Mouse (Mus musculus) 416B (cell line): ENCODE results near the gene Fut11.

Source experiments
- DNase-seq: peaks from one replicate; pipeline ENCODE4 v3.0.0; 2011; ENCODE audit warnings: low read depth

Fut11 gene

GRCm38 (mm10) chr14:20718443-20718842, 23.7 kb downstream of the Fut11 start:
- no peak for DNase-seq

DNA sequence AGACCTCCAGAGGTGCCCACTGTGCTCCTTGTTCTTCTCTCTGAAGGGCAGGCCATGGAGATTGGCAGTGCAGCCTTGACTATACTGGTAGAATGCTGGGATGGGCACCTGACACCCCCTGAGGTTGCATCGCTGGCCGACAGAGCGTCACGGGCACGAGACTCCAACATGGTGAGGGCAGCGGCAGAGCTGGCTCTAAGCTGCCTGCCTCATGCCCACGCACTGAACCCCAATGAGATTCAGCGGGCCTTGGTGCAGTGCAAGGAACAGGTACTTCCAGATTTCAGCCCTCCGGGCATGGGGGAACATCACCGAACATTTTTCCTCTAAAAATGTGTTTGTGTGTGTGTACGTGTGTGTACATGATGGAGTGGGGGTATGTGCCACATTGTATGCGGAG, 25.0 kb downstream of the Fut11 start:
- DNase-seq = no peak

DNA sequence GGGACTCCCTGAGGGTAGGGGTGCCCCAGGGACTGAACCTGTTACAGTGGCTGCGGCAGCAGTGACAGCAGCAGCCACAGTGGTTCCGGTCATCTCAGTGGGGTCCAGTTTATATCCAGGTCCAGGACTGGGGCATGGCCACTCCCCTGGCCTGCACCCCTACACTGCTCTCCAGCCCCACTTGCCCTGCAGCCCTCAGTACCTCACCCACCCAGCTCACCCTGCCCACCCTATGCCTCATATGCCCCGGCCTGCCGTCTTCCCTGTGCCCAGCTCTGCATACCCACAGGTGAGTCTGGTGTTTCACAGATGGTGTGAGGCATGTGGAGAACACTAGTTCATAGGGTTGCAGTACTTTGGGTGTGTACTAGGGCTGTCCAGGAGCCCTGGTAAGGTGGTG, 26.6 kb downstream of the Fut11 start:
- no peak for DNase-seq

DNA sequence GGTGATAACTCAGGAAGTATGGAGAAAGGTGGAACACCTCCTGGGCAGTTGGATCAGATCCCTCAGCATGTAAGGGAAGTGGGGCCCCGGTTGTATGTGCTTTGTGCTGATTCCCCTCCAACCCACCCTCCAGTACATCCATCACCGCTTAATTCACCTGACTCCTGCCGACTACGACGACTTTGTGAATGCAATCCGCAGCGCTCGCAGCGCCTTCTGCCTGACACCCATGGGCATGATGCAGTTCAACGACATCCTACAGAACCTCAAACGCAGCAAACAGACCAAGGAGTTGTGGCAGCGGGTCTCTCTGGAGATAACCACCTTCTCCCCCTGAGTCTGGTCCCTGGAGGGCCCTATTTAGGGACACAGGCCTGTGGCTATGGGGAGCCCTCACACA, 28.2 kb downstream of the Fut11 start:
- no peak for DNase-seq

- peak; percentile 36 for DNase-seq
Measured at GRCm38 (mm10) chr14:20724043-20724442, 29.3 kb downstream of the Fut11 start.

GRCm38 (mm10) chr14:20725660-20726339, 31.0 kb downstream of the Fut11 start:
- no peak for DNase-seq

- no peak for DNase-seq
Measured at GRCm38 (mm10) chr14:20729871-20730270, 35.1 kb downstream of the Fut11 start.

GRCm38 (mm10) chr14:20730853-20731602, 36.3 kb downstream of the Fut11 start:
- DNase-seq = no peak

DNA sequence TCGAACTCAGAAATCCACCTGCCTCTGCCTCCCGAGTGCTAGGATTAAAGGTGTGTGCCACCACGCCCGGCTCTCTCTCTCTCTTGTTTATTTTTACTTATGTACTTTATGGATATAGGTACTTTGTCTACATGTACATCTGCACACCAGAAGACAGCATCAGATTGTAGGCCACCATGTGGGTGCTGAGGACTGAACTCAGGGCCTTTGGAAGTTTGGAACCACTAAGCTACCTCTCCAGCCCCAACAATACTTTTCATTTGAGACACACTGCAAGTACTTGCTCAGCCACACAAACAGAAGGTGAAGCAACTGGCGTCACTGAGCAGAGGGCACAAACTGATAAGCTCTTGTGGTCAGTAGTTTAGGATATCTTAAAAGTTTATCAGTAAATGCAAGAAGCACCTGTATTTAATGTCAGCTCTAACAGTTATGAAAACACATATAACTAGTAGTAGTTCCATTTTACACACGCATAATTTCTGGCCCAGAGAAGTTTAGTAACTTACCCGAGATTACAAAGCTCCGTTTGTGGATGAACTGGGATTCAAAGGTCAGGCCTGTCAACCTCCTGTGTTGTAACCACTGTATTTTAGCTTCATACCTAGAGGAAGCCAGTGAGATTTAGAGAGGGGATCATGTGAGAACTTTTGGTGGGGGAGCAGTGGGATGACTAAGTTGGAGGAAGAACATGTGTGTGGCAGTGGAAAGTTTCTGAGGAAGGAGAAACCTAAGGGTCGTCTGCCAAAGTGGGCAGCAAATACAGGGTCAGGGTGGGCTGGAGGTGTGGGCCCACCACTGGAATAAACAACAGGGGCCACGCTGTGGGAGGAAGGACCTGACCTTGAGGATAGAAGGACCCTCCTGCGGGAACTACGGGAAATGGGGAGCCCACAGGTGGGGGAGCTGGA, 38.5 kb downstream of the Fut11 start:
- DNase-seq = peak; percentile 95

DNA sequence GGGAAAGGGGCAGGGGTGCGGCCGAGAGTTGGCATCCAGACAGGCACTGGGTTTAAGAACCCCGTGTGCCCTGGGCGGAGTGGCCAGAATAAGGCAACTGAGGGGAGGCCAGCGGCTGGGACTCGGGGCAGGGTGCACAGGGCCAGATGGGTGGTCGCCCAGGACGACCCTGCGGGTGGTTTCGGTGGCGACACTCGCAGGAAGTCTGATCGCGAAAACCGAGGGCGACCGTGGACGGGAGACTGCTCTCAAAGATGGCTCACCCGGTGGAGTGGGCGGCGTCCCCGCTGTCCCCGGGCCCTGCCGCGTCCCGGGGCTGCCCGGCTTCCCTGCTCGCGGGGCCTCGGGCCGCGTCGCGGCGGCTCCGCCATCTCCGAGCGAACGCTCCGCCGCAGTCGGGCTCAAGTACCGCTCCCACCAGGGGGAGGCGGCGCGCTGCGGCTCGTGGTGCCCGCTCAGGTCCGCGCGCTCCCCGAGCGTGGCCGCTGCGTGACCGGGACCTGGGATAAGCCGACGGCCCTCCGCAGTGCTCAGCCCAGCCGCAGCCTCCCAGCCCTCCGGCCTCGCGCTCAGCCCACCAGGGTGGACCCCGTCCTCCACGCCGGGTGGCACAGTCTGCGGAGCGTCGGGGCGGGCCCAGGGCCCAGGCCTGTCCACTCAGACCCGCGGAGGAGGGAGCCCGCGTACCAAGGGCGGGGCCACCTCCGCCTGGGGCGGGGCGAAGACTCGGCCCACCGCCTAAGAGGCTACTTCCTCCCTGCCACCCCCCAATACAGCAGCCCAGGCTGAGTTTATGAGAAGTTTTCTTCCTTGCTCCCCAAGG, 39.4 kb downstream of the Fut11 start, which contains the start of gene Ndst2:
Gene Ndst2, minus strand, starts transcription at position 611 of the 823 bp plus-strand sequence.
- DNase-seq = peak; percentile 88

DNA sequence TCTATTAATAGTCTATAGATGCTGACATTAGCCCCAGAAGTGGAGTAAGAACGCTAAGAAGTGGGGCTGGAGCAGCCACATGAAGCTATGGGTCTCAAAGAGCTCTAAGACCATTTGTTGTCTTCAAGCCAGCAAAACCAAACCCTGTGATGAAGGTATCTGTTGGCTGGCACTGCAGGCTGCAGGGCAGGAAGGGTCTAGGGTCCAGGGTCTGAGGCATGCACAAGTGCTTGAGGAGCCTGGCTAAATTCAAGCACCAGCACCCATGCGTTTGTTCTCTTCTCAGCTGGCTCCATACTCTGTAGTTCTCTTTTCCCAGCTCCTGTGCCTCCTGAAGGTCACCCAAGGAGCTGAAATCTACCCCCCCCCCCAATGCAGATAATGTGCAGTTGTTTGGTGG, 40.3 kb downstream of the Fut11 start:
- DNase-seq = no peak

DNA sequence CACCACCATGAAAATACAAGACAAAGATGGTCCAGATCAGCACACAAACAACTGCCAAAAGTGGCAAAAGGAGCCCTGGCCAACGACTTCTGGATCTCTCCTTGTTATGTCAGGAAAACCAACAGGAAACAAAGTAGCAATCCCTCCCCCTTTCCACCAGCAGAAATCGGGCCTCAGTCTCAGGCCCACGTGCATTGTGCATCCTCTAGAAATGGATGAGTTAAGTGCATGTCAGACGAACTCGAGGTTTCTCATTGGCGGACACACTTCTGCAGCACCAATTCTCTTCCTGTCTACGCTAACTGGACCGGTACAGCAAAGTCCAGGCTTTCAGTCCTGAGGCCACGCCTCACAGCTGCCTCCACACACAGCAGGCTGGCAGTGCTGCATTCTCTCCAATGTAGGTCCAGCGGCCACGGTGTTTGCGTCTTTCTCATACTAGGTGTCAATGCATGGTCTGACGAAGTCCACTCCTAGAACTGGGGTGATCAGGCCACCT, 41.2 kb downstream of the Fut11 start:
- peak; percentile 56 for DNase-seq

DNA sequence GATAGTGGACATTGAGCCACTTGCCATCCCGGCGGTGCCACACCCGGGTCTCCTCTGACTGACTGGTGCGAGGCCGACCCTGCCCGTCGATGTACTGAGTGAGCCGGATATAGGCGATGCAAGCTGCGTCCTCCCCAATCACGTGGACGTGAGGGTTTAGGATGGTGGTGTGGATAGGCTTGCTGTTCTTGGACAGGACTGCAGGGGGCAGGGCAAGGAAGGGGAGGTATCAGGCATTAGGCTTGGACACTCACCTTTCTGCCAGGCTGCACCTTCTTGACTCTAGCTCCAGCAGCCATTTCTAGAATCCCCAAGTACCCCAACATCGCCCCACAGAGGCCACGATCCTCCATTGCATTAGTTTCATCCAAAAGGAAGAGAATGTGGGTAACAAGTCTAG, 42.5 kb downstream of the Fut11 start:
- DNase-seq = peak; percentile 53

GRCm38 (mm10) chr14:20738511-20738910, 43.7 kb downstream of the Fut11 start:
- no peak for DNase-seq

- no peak for DNase-seq
Measured at GRCm38 (mm10) chr14:20741301-20741700, 46.5 kb downstream of the Fut11 start.

GRCm38 (mm10) chr14:20743614-20744013, 48.8 kb downstream of the Fut11 start:
- DNase-seq = no peak

DNA sequence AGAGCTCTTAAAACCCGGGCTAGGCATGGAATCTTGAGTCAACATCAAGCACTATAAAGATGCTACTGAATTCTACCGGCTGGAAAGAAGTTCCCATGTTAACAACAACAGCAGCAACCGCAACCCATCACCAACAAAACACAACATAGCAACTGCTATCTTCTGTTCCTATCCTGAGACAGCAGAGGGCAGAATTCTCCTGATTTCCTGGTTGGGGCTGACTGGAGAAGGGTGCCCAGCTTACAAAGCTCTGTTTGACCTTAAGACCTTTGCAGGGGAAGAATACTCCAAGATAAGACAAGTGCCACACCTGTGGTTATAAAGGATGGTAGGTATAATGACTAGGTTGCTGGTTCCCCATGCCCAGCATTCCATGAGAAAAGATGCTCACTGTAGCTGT, 52.2 kb downstream of the Fut11 start:
- peak; percentile 21 for DNase-seq

DNA sequence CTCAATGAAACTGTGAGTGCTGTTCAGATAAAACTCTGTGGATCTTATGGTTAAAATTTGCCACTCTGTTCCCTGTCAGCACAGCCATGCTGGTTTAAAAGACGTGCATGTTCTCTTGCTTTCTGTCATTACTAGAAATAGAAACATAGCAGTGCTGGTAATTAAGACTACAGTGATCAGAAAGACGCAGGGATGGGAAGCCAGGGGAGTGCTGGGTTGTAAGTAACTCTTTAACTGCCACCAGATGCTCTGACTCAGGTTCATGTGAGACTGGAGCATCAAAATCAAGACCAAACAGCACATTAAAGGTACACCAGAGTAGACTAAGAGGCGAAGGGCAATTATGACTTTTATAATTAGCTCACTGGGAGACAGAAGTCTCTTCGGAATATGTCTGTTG, 53.6 kb downstream of the Fut11 start:
- no peak for DNase-seq

- no peak for DNase-seq
Measured at GRCm38 (mm10) chr14:20749494-20750051, 54.8 kb downstream of the Fut11 start.

GRCm38 (mm10) chr14:20750503-20750902, 55.7 kb downstream of the Fut11 start:
- DNase-seq = no peak
